Mouse (Mus musculus) ovary, adult 2 months (tissue): ENCODE measurements around the gene Gm29866. TPM values are rescaled to one million over a fixed set of nuclear protein-coding genes. Genes with fewer than 3 reads are reported as not detected.

Source experiments
- polyA plus RNA-seq: library from polyadenylated mRNA; depleted of rRNA; stranded (reverse); fragments of >200 nt; gene quantifications from 2 replicates; pipeline ENCODE4 v1.2.3, GENCODE M21; 2012; rRNA removed

Gene Gm29866
- not detected in 2 replicates for polyA plus RNA-seq

GRCm38 (mm10) chrY:20993557-20993956 lies at the start of gene Gm29866:
TSS of gene Gm29866 (minus strand) at chrY:20993657.

Other genes starting within 250 kb of the Gm29866 start
- gene Gm20909, start 170.9 kb upstream of the Gm29866 start, polyA plus RNA-seq, result not detected in 2 replicates
- not detected in 2 replicates for gene Gm20865, start 247.9 kb upstream of the Gm29866 start, polyA plus RNA-seq